Mouse (Mus musculus) hindbrain, embryonic 15.5 days (tissue): ENCODE results near the gene Atxn10. TPM values are rescaled to one million over a fixed set of nuclear protein-coding genes. Genes with fewer than 3 reads are reported as not detected.

ENCODE experiments used
- polyA plus RNA-seq: library from polyadenylated mRNA; unstranded; fragments of >200 nt; fragmentation: Nextera tagmentation; extraction: Ambion mirVana; gene quantifications from 2 replicates; pipeline ENCODE4 v1.2.1, GENCODE M21; 2015

The Atxn10 gene
- polyA plus RNA-seq, 1 experiment from 2014 or later: 511 TPM

Other genes starting within 250 kb of the Atxn10 start
- gene Smc1b, start 204.3 kb upstream of the Atxn10 start, polyA plus RNA-seq: 0.08 and 0.21 TPM in 2 replicates
- 0.69 and 1.5 TPM in 2 replicates for gene Ribc2, start 204.2 kb upstream of the Atxn10 start, polyA plus RNA-seq
- gene Fbln1, start 130.3 kb upstream of the Atxn10 start, polyA plus RNA-seq: 53.6 and 56.2 TPM in 2 replicates
- not detected in 2 replicates for gene 7530416G11Rik, start 167.0 kb downstream of the Atxn10 start, polyA plus RNA-seq
- gene Wnt7b, start 246.2 kb downstream of the Atxn10 start, polyA plus RNA-seq: 28.8 and 42.8 TPM in 2 replicates